Mouse (Mus musculus) ES-E14 (cell line): ENCODE measurements at regions not wholly inside any gene's neighbourhood (a gene's known extent, or its start where the extent isn't known, plus 50 kb on each side); places are given as distances from the start of the nearest gene placed in this dataset.

ENCODE experiments used
- DNase-seq: peaks from one replicate; pipeline ENCODE4 v3.0.0-alpha.2; 2013; ENCODE audit warnings: low read depth, low spot score
- H3K27ac ChIP-seq: 2 replicates; pipeline ENCODE4 v1.5.1; 2012; ENCODE audit warnings: low read depth, mild to moderate bottlenecking, low read length, moderate library complexity, mixed read lengths; ENCODE audit not compliant: poor library complexity, insufficient read depth, severe bottlenecking
- H3K36me3 ChIP-seq: 2 replicates; pipeline ENCODE4 v1.6.1; 2012; ENCODE audit warnings: mild to moderate bottlenecking, low read length, moderate library complexity, mixed read lengths; ENCODE audit not compliant: control insufficient read depth, poor library complexity, insufficient read depth, severe bottlenecking
- H3K4me1 ChIP-seq, 2 experiments: fragments of 150-350 bp in 1 of 2; sonication (generic) in 1 of 2; 2 replicates each; pipeline ENCODE4 v1.6.1; 2012; ENCODE audit warnings: low read length in 2 of 2, mild to moderate bottlenecking in 1 of 2, mixed read lengths in 1 of 2; ENCODE audit not compliant: control insufficient read depth in 2 of 2, insufficient read depth in 2 of 2, poor library complexity in 1 of 2
- H3K4me3 ChIP-seq, 2 experiments: fragments of 150-350 bp in 1 of 2; sonication (generic) in 1 of 2; 2 replicates each; pipeline ENCODE4 v1.5.1; 2012; ENCODE audit warnings: low read length in 2 of 2, low read depth in 1 of 2, mild to moderate bottlenecking in 1 of 2, mixed read lengths in 1 of 2; ENCODE audit not compliant: insufficient read depth in 1 of 2, poor library complexity in 1 of 2, severe bottlenecking in 1 of 2
- H3K9ac ChIP-seq: 2 replicates; pipeline ENCODE4 v1.6.1; 2012; ENCODE audit warnings: low read depth, mild to moderate bottlenecking, low read length, mixed read lengths; ENCODE audit not compliant: poor library complexity, insufficient read depth, severe bottlenecking
- H3K9me3 ChIP-seq: fragments of 150-350 bp; sonication (generic); 2 replicates; pipeline ENCODE4 v1.6.1; 2012; ENCODE audit warnings: low read depth, mild to moderate bottlenecking, low read length; ENCODE audit not compliant: control insufficient read depth, insufficient read depth
- CHD2 ChIP-seq: IDR thresholded peaks from 2 replicates; pipeline ENCODE4 v1.6.1; 2014; ENCODE audit warnings: mild to moderate bottlenecking, low read depth, low read length, inconsistent platforms
- HCFC1 ChIP-seq: IDR thresholded peaks from 2 replicates; pipeline ENCODE4 v1.6.1; 2012; ENCODE audit warnings: low read length, inconsistent platforms, borderline replicate concordance; ENCODE audit not compliant: insufficient read depth
- MAFK ChIP-seq: IDR thresholded peaks from 2 replicates; pipeline ENCODE4 v1.6.1; 2014; ENCODE audit warnings: mild to moderate bottlenecking, low read depth, low read length, inconsistent platforms; ENCODE audit not compliant: insufficient read depth
- ZC3H11A ChIP-seq: IDR thresholded peaks from 2 replicates; pipeline ENCODE4 v1.6.1; 2012; ENCODE audit warnings: low read depth, mild to moderate bottlenecking, inconsistent platforms, low read length, borderline replicate concordance
- ZNF384 ChIP-seq: IDR thresholded peaks from 2 replicates; pipeline ENCODE4 v1.6.1; 2012; ENCODE audit warnings: low read depth, low read length, inconsistent platforms
- in situ Hi-C, 2 experiments: fragments of 600-800 bp; cut with MboI; formaldehyde crosslinking; loops; one replicate each; pipeline ENCODE4 v1.15.1; 2025; ENCODE audit warnings: low sequenced_read_pairs in 2 of 2, inconsistent platforms in 1 of 2; ENCODE audit not compliant: unreplicated experiment in 2 of 2

DNA sequence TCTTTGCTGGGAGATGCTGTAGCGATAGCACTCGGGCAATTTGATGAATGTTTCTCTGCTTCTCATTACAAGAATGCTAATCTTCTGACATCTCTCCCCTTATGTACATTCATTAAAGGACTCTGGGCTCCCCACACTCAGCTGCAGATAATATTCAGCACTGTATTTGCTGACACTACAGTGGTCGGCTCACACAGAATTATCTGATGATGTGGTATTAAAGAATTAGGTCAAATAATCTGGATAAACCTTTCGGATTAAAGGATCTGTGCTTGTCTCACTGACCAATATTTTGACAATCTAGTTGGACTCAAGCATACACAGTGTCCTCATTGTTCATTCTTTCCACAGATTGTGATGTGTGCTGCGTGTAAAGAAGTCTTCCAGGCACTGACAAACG, 308.8 kb upstream of the Castor2 start:
- in situ Hi-C loops, result loop anchor here in 1 of 2 experiments (25.0 kb wide), 1 partner anchor 303 kb away; no protein-coding TSS in a partner anchor
- Histone ChIP-seq H3K36me3 (no peaks in the 10 kb centered on the region), H3K27ac (no peak overlapping the region), H3K4me3 (no peak overlapping the region), H3K9me3 (no peaks in the 10 kb centered on the region), H3K4me1 (no peaks in the 10 kb centered on the region), H3K9ac (no peak overlapping the region)
- TF ChIP-seq ZC3H11A (no peak), CHD2 (no peak), MAFK (no peak), HCFC1 (no peak), ZNF384 (no peak)
- DNase-seq, result no peak

DNA sequence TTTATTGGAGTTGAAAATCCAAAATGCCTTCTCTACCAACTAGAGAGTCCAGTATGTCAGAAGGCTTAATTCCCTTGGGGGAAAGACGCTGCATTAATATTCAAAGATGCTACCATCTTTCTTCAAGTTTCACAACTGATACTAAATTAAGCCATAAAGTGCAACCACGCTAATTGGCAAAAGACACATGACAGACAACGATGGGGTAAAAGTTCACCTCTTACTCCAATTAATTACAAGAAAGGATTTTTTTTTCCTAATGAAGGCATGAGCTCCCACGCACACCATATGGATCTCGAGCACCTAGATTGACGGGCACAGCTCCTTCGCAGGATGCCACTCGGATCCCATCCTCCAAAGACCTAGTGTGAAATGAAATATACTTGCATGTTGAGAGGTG, 311.5 kb upstream of the Castor2 start:
- DNase-seq, result no peak
- no peak overlapping the region for H3K4me3 ChIP-seq
- H3K9me3 ChIP-seq, result no peaks in the 10 kb centered on the region
- H3K27ac ChIP-seq, result no peak overlapping the region
- TF ChIP-seq ZNF384 (no peak), HCFC1 (no peak), ZC3H11A (no peak), MAFK (no peak), CHD2 (no peak)
- in situ Hi-C loops, result loop anchor here in 1 of 2 experiments (25.0 kb wide), 1 partner anchor 301 kb away; no protein-coding TSS in a partner anchor
- no peaks in the 10 kb centered on the region for H3K36me3 ChIP-seq
- H3K4me1 ChIP-seq, result no peaks in the 10 kb centered on the region
- no peak overlapping the region for H3K9ac ChIP-seq

DNA sequence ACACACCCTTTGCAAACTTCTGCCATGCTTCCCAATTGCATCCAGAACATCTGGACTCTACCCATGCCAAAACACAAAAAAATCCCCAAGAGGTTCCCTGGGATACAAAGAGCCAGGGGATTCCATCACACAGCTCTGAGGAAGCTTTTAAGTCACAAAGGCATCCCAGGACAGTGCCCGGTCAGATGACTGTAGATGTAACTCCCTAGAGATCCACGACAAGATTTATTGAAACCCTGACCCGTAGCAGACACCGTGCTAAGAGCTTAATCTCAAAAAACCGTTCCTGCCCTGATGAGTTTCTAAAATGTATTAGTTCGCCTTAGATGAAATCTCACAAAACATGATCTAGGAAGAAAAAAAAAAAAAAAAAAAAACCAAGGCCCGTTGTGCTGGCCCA, 312.0 kb upstream of the Castor2 start:
- Histone ChIP-seq H3K4me1 (no peaks in the 10 kb centered on the region), H3K36me3 (no peaks in the 10 kb centered on the region), H3K9ac (no peak overlapping the region), H3K9me3 (no peaks in the 10 kb centered on the region), H3K4me3 (no peak overlapping the region), H3K27ac (no peak overlapping the region)
- DNase-seq, result no peak
- in situ Hi-C loops, result loop anchor here in 1 of 2 experiments (25.0 kb wide), 1 partner anchor 300 kb away; no protein-coding TSS in a partner anchor
- no peak for TF ChIP-seq CHD2
- TF ChIP-seq ZNF384, result no peak
- no peak for TF ChIP-seq HCFC1
- no peak for TF ChIP-seq MAFK
- no peak for TF ChIP-seq ZC3H11A

DNA sequence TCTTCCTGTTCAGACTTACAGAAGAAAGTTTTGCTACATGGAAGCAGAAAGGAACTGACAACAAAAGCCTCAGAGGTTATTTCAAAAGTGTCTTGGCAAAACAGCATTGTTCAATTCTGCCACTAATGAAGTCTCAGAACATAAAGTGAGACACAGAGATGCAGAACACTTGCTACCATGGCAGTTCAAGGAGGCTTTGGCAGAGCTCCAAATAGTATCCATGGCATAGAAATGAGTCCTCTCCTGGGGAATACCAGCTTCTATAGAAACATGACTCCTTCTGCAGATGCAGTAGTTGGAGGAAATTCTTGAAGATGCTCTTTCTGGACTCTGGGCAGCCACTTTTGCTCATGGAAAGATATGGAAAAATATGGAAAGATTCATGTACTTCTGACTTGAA, 322.9 kb upstream of the Castor2 start:
- TF ChIP-seq HCFC1 (no peak), ZC3H11A (no peak), MAFK (no peak), ZNF384 (no peak), CHD2 (no peak)
- H3K36me3 ChIP-seq, result no peaks in the 10 kb centered on the region
- no peak for DNase-seq
- H3K4me1 ChIP-seq, result no peaks in the 10 kb centered on the region
- no peak overlapping the region for H3K27ac ChIP-seq
- H3K4me3 ChIP-seq, result no peak overlapping the region
- H3K9me3 ChIP-seq, result no peaks in the 10 kb centered on the region
- in situ Hi-C loops, result loop anchor here in 1 of 2 experiments (25.0 kb wide), 1 partner anchor 289 kb away; no protein-coding TSS in a partner anchor
- no peak overlapping the region for H3K9ac ChIP-seq

DNA sequence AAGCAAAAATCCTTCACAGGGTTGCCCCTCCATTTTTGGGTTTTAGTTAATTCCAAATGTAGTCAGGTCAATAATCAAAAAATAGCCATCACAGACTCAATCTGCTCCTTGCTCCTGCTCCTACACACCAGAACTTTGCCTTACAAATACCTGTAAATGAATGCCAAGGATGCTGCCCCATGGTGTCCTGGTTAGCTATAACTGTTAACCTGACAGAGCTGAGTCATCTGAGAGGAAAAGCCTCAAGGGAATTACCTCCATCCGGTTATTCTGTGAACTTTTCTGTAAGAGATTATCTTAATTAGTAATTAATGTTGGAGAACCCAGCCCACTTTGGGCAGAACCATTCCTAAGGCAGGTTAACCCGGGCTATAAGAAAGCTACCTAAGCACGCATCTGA, 325.4 kb upstream of the Castor2 start:
- H3K27ac ChIP-seq, result no peak overlapping the region
- H3K9me3 ChIP-seq, result no peaks in the 10 kb centered on the region
- no peaks in the 10 kb centered on the region for H3K4me1 ChIP-seq
- DNase-seq, result no peak
- no peaks in the 10 kb centered on the region for H3K36me3 ChIP-seq
- in situ Hi-C loops, result no loop called here
- H3K9ac ChIP-seq, result no peak overlapping the region
- TF ChIP-seq ZNF384 (no peak), MAFK (no peak), ZC3H11A (no peak), HCFC1 (no peak), CHD2 (no peak)
- no peak overlapping the region for H3K4me3 ChIP-seq
